8 mouse cellular contexts compared by ENCODE assay signal in genomic region chr10:87494176-87494575, GRCm38 (mm10). TPM values are rescaled to one million over a fixed set of nuclear protein-coding genes. Genes with fewer than 3 reads are reported as not detected.
A peak's percentile ranks its signal among the peaks of the same experiment; 100 is the strongest.
DNase-seq lines count a peak whose midpoint lies in the region; ATAC-seq and TF ChIP-seq lines count a peak whose summit lies in the region.

No protein-coding gene starts in this region.

- H3K4me2 ChIP-seq in kidney, embryonic 14.5 days (replicated peaks; ENCODE audit: low read depth, low read length): peak overlapping the region; percentile 75
- H3K4me2 ChIP-seq in embryonic facial prominence, embryonic 13.5 days: peak overlapping the region; percentile 99
- peak overlapping the region; percentile 95 for H3K4me2 ChIP-seq in intestine, embryonic 16.5 days (ENCODE audit: low read depth, low read length)
- H3K4me2 ChIP-seq in neural tube, embryonic 13.5 days: peak overlapping the region; percentile 87

- no peak overlapping the region for H3K27ac ChIP-seq in kidney, embryonic 14.5 days (ENCODE audit: low read depth, low read length)
- no peak overlapping the region for H3K27ac ChIP-seq in embryonic facial prominence, embryonic 13.5 days
- H3K27ac ChIP-seq in intestine, embryonic 16.5 days (ENCODE audit: low read length): no peak overlapping the region
- peak overlapping the region; percentile 88; the same call in 1 of the 2 replicates for H3K27ac ChIP-seq in neural tube, embryonic 13.5 days (replicated peaks)
- no peak overlapping the region for H3K27ac ChIP-seq in kidney, adult 2 months (ENCODE audit: insufficient read depth, low read depth, low read length)

- no peak for DNase-seq in kidney, postnatal 4 days
- no peak for DNase-seq in right cerebral cortex, postnatal 14 days
- DNase-seq in urinary bladder, postnatal 10 days (ENCODE audit: low spot score): no peak
- DNase-seq in kidney, adult 2 months: no peak

- H3K4me3 ChIP-seq in kidney, embryonic 14.5 days (ENCODE audit: low read length): peak overlapping the region; percentile 57
- peak overlapping the region; percentile 62 for H3K4me3 ChIP-seq in embryonic facial prominence, embryonic 13.5 days
- H3K4me3 ChIP-seq in intestine, embryonic 16.5 days (ENCODE audit: low read length): peak overlapping the region; percentile 61; the same call in 1 of the 2 replicates
- peak overlapping the region; percentile 64 for H3K4me3 ChIP-seq in neural tube, embryonic 13.5 days
- H3K4me3 ChIP-seq in kidney, adult 2 months (ENCODE audit: insufficient read depth, low read depth, low read length): no peak overlapping the region

- H3K9me3 ChIP-seq in kidney, embryonic 14.5 days (ENCODE audit: control insufficient read depth, low read length): peaks cover 7% of the 10 kb centered on the region; the same call in 1 of the 2 replicates
- 0 out of 2 replicates have a peak, but pooled peaks cover 3% of the 10 kb centered on the region for H3K9me3 ChIP-seq in embryonic facial prominence, embryonic 13.5 days
- H3K9me3 ChIP-seq in intestine, embryonic 16.5 days (ENCODE audit: control insufficient read depth, low read length): peaks cover 9% of the 10 kb centered on the region
- H3K9me3 ChIP-seq in neural tube, embryonic 13.5 days: peaks cover 5% of the 10 kb centered on the region

- whole genome bisulfite sequencing in kidney, embryonic 14.5 days: 0% methylated on average over 4 of the region's 4 CpGs
- 2% methylated on average over 4 of the region's 4 CpGs for WGBS in embryonic facial prominence, embryonic 13.5 days
- 3% methylated on average over 4 of the region's 4 CpGs for WGBS in intestine, embryonic 16.5 days
- WGBS in neural tube, embryonic 13.5 days: 2% methylated on average over 4 of the region's 4 CpGs
- WGBS in kidney, adult 2 months: 1% methylated on average over 4 of the region's 4 CpGs

- no peak for TF ChIP-seq POLR2A in kidney, adult 2 months (IDR thresholded peaks at IDR 0.05; ENCODE audit: low read depth, low read length)

- no peak overlapping the region for H3K9ac ChIP-seq in kidney, embryonic 14.5 days (ENCODE audit: low read depth, low read length)
- peak overlapping the region; percentile 72; the same call in 1 of the 2 replicates for H3K9ac ChIP-seq in embryonic facial prominence, embryonic 13.5 days
- no peak overlapping the region for H3K9ac ChIP-seq in intestine, embryonic 16.5 days (ENCODE audit: low read depth, low read length)
- peak overlapping the region; percentile 86 for H3K9ac ChIP-seq in neural tube, embryonic 13.5 days

- no peaks in the 10 kb centered on the region for H3K36me3 ChIP-seq in kidney, embryonic 14.5 days (ENCODE audit: control insufficient read depth, insufficient read depth, low read length)
- no peaks in the 10 kb centered on the region for H3K36me3 ChIP-seq in embryonic facial prominence, embryonic 13.5 days
- H3K36me3 ChIP-seq in intestine, embryonic 16.5 days (ENCODE audit: control insufficient read depth, insufficient read depth, low read length): no peaks in the 10 kb centered on the region
- H3K36me3 ChIP-seq in neural tube, embryonic 13.5 days: no peaks in the 10 kb centered on the region
- no peaks in the 10 kb centered on the region for H3K36me3 ChIP-seq in kidney, adult 2 months (ENCODE audit: control insufficient read depth, insufficient read depth, low read length)

- no peak for TF ChIP-seq CTCF in kidney, adult 2 months (conservative IDR thresholded peaks at IDR 0.05; ENCODE audit: insufficient read depth, insufficient read length, low read depth, low read length)

- ATAC-seq in kidney, embryonic 14.5 days (ENCODE audit: low FRiP score, low TSS enrichment): no peak
- ATAC-seq in embryonic facial prominence, embryonic 13.5 days (ENCODE audit: insufficient number of reproducible peaks, insufficient read depth, low FRiP score, low TSS enrichment, low read depth): no peak
- ATAC-seq in intestine, embryonic 16.5 days: no peak
- ATAC-seq in neural tube, embryonic 13.5 days (ENCODE audit: low read depth): peak; percentile 13; the same call in 1 of the 2 replicates

- H3K4me1 ChIP-seq in kidney, embryonic 14.5 days (ENCODE audit: control insufficient read depth, insufficient read depth, low read length): peaks cover 13% of the 10 kb centered on the region; the same call in 1 of the 2 replicates
- H3K4me1 ChIP-seq in embryonic facial prominence, embryonic 13.5 days: peaks cover 27% of the 10 kb centered on the region
- H3K4me1 ChIP-seq in intestine, embryonic 16.5 days (ENCODE audit: control insufficient read depth, insufficient read depth, low read length): peaks cover 17% of the 10 kb centered on the region; the same call in 1 of the 2 replicates
- peaks cover 45% of the 10 kb centered on the region for H3K4me1 ChIP-seq in neural tube, embryonic 13.5 days (replicated peaks)
- no peaks in the 10 kb centered on the region; the same call in 1 of the 2 replicates for H3K4me1 ChIP-seq in kidney, adult 2 months (ENCODE audit: control insufficient read depth, insufficient read depth, low read length)

- H3K27me3 ChIP-seq in kidney, embryonic 14.5 days (ENCODE audit: control insufficient read depth, insufficient read depth, low read length): peaks cover 92% of the 10 kb centered on the region
- peaks cover 95% of the 10 kb centered on the region for H3K27me3 ChIP-seq in embryonic facial prominence, embryonic 13.5 days
- peaks cover 79% of the 10 kb centered on the region for H3K27me3 ChIP-seq in intestine, embryonic 16.5 days (replicated peaks; ENCODE audit: control insufficient read depth, insufficient read depth, low read length)
- peaks cover 50% of the 10 kb centered on the region for H3K27me3 ChIP-seq in neural tube, embryonic 13.5 days
- peaks cover 6% of the 10 kb centered on the region for H3K27me3 ChIP-seq in kidney, adult 2 months (replicated peaks; ENCODE audit: control insufficient read depth, insufficient read depth, low read length)

RNA-seq across cellular contexts. Expression of gene Ascl1, which starts 0.7 kb away (rescaled TPM):
- polyA plus RNA-seq in kidney, embryonic 14.5 days (2014; fragmentation: Nextera tagmentation; extraction: Ambion mirVana): 0.70 and 0.93 TPM in 2 replicates
- 1.4 and 1.8 TPM in 2 replicates for polyA plus RNA-seq in embryonic facial prominence, embryonic 13.5 days (2015; fragmentation: Nextera tagmentation; extraction: Ambion mirVana)
- polyA plus RNA-seq in intestine, embryonic 16.5 days (2015; fragmentation: Nextera tagmentation; extraction: Ambion mirVana): 3.1 and 4.2 TPM in 2 replicates
- 12.9 and 21.2 TPM in 2 replicates for polyA plus RNA-seq in neural tube, embryonic 13.5 days (2015; fragmentation: Nextera tagmentation; extraction: Ambion mirVana)
- 0.14 and 0.15 TPM in 2 replicates for polyA plus RNA-seq in kidney, adult 2 months (2012; rRNA removed)

RNA-seq across cellular contexts. Expression of gene Pah, which starts 27.4 kb away (rescaled TPM):
- polyA plus RNA-seq in kidney, embryonic 14.5 days (2014; fragmentation: Nextera tagmentation; extraction: Ambion mirVana): 0.36 and 0.60 TPM in 2 replicates
- polyA plus RNA-seq in embryonic facial prominence, embryonic 13.5 days (2015; fragmentation: Nextera tagmentation; extraction: Ambion mirVana): 0.36 TPM in 1 of 2 replicates, not detected in the other
- 1.2 and 2.2 TPM in 2 replicates for polyA plus RNA-seq in intestine, embryonic 16.5 days (2015; fragmentation: Nextera tagmentation; extraction: Ambion mirVana)
- polyA plus RNA-seq in neural tube, embryonic 13.5 days (2015; fragmentation: Nextera tagmentation; extraction: Ambion mirVana): not detected in 2 replicates
- 737 and 835 TPM in 2 replicates for polyA plus RNA-seq in kidney, adult 2 months (2012; rRNA removed)

Comparison
In these comparisons a context has a peak if more than half of its experiments do, and no peak if none do; other contexts are left out.
1. RNA of gene Pah, which starts 27.4 kb away (polyA plus RNA-seq): 737 to 835 TPM in kidney, adult 2 months; 1.2 to 2.2 TPM in intestine, embryonic 16.5 days, 0.36 to 0.60 TPM in kidney, embryonic 14.5 days, not detected in neural tube, embryonic 13.5 days and 0.36 TPM in embryonic facial prominence, embryonic 13.5 days; every median in the first group is over 100 times any median in the second.
2. H3K9ac ChIP-seq: peak in embryonic facial prominence, embryonic 13.5 days (single experiment) and neural tube, embryonic 13.5 days (single experiment); none in kidney, embryonic 14.5 days (single experiment) and intestine, embryonic 16.5 days (single experiment).
3. Peak in every context shown above with its lines, with median percentiles within 50 percentile points of each other: H3K4me2 ChIP-seq.